In genomic region chr4:138724354-138725126, GRCm38 (mm10) we compare ENCODE assay signal across 7 mouse cellular contexts. TPM values are rescaled to one million over a fixed set of nuclear protein-coding genes. Genes with fewer than 3 reads are reported as not detected.
DNase-seq lines count a peak whose midpoint lies in the region; ATAC-seq and TF ChIP-seq lines count a peak whose summit lies in the region.

Pla2g2c (plus strand) TSS chr4:138724792.

- peak within 1 kb of the TSS; percentile 32 for H3K27ac ChIP-seq in liver, adult 2 months (replicated peaks; ENCODE audit: insufficient read depth, low read depth, low read length)
- peak within 1 kb of the TSS; percentile 45; the same call in 1 of the 2 replicates for H3K27ac ChIP-seq in embryonic facial prominence, embryonic 14.5 days (replicated peaks; ENCODE audit: low read depth, low read length)
- peak within 1 kb of the TSS; percentile 68 for H3K27ac ChIP-seq in hindbrain, postnatal 0 days
- peak within 1 kb of the TSS; percentile 43; the same call in 1 of the 2 replicates for H3K27ac ChIP-seq in midbrain, postnatal 0 days (ENCODE audit: low read depth, low read length)

- peak within 1 kb of the TSS; percentile 58 for H3K4me2 ChIP-seq in embryonic facial prominence, embryonic 14.5 days (ENCODE audit: low read depth, low read length)
- peak within 1 kb of the TSS; percentile 54 for H3K4me2 ChIP-seq in hindbrain, postnatal 0 days (ENCODE audit: low read depth, low read length)
- peak within 1 kb of the TSS; percentile 63 for H3K4me2 ChIP-seq in midbrain, postnatal 0 days (ENCODE audit: low read depth, low read length, poor library complexity, severe bottlenecking)

- no peak for DNase-seq in liver, adult 2 months (ENCODE audit: extremely low read depth, low read depth, low spot score)
- no peak for DNase-seq in liver
- peak; percentile 64 for DNase-seq in embryonic facial prominence, embryonic 14.5 days (ENCODE audit: low spot score)
- no peak for DNase-seq in hindbrain, postnatal 0 days (ENCODE audit: low spot score)
- no peak for DNase-seq in midbrain, postnatal 0 days (ENCODE audit: low spot score)
- no peak for DNase-seq in adrenal gland, adult 8-10 months
- DNase-seq in kidney, postnatal 25 days, result no peak

- TF ChIP-seq CTCF in liver, adult 2 months (IDR thresholded peaks at IDR 0.05; ENCODE audit: low read depth, low read length), result no peak
- TF ChIP-seq CTCF in hindbrain, postnatal 0 days (IDR thresholded peaks at IDR 0.05; ENCODE audit: low read depth), result no peak
- TF ChIP-seq CTCF in midbrain, postnatal 0 days (IDR thresholded peaks at IDR 0.05), result no peak

- no peak within 1 kb of the TSS for H3K9ac ChIP-seq in liver, adult 2 months (ENCODE audit: low read depth, low read length)
- H3K9ac ChIP-seq in embryonic facial prominence, embryonic 14.5 days (ENCODE audit: low read depth, low read length), result peak within 1 kb of the TSS; percentile 52
- H3K9ac ChIP-seq in hindbrain, postnatal 0 days (replicated peaks; ENCODE audit: low read length), result peak within 1 kb of the TSS; percentile 43; the same call in 1 of the 2 replicates
- peak within 1 kb of the TSS; percentile 37; the same call in 1 of the 2 replicates for H3K9ac ChIP-seq in midbrain, postnatal 0 days (replicated peaks; ENCODE audit: low read length, poor library complexity, severe bottlenecking)

- H3K4me1 ChIP-seq in liver, adult 2 months (ENCODE audit: control insufficient read depth, insufficient read depth, low read length), result peaks cover 4% of the 10 kb centered on the region; the same call in 1 of the 2 replicates
- peaks cover 20% of the 10 kb centered on the region for H3K4me1 ChIP-seq in embryonic facial prominence, embryonic 14.5 days (ENCODE audit: control insufficient read depth, insufficient read depth, low read length)
- peaks cover 24% of the 10 kb centered on the region for H3K4me1 ChIP-seq in hindbrain, postnatal 0 days (ENCODE audit: insufficient read depth, low read length)
- peaks cover 11% of the 10 kb centered on the region for H3K4me1 ChIP-seq in midbrain, postnatal 0 days (ENCODE audit: insufficient read depth, low read length)

- H3K9me3 ChIP-seq in embryonic facial prominence, embryonic 14.5 days (ENCODE audit: control insufficient read depth, low read length), result no peaks in the 10 kb centered on the region
- no peaks in the 10 kb centered on the region for H3K9me3 ChIP-seq in hindbrain, postnatal 0 days (ENCODE audit: low read length)
- no peaks in the 10 kb centered on the region for H3K9me3 ChIP-seq in midbrain, postnatal 0 days (ENCODE audit: low read length)

- no peaks in the 10 kb centered on the region for H3K79me2 ChIP-seq in liver, adult 2 months (ENCODE audit: control insufficient read depth, insufficient read depth, low read length)

- 55% methylated on average over 18 of the region's 18 CpGs for WGBS in liver, adult 2 months
- WGBS in embryonic facial prominence, embryonic 14.5 days, result 42% methylated on average over 18 of the region's 18 CpGs
- WGBS in hindbrain, postnatal 0 days, result 48% methylated on average over 18 of the region's 18 CpGs
- WGBS in midbrain, postnatal 0 days, result 51% methylated on average over 18 of the region's 18 CpGs

- no peak for TF ChIP-seq POLR2A in liver, adult 2 months (IDR thresholded peaks at IDR 0.05; ENCODE audit: extremely low read depth, insufficient read depth, low read length)

- no peaks in the 10 kb centered on the region for H3K27me3 ChIP-seq in liver, adult 2 months (ENCODE audit: control insufficient read depth, insufficient read depth, low read length)
- no peaks in the 10 kb centered on the region for H3K27me3 ChIP-seq in embryonic facial prominence, embryonic 14.5 days (replicated peaks; ENCODE audit: control insufficient read depth, insufficient read depth, low read length)
- H3K27me3 ChIP-seq in hindbrain, postnatal 0 days (ENCODE audit: insufficient read depth, low read length), result no peaks in the 10 kb centered on the region
- no peaks in the 10 kb centered on the region for H3K27me3 ChIP-seq in midbrain, postnatal 0 days (ENCODE audit: insufficient read depth, low read length)

- no peaks in the 10 kb centered on the region for H3K36me3 ChIP-seq in liver, adult 2 months (ENCODE audit: control insufficient read depth, insufficient read depth, low read length)
- H3K36me3 ChIP-seq in embryonic facial prominence, embryonic 14.5 days (ENCODE audit: control insufficient read depth, insufficient read depth, low read length), result no peaks in the 10 kb centered on the region
- H3K36me3 ChIP-seq in hindbrain, postnatal 0 days (ENCODE audit: insufficient read depth, low read length), result no peaks in the 10 kb centered on the region
- peaks cover 5% of the 10 kb centered on the region; the same call in 1 of the 2 replicates for H3K36me3 ChIP-seq in midbrain, postnatal 0 days (ENCODE audit: insufficient read depth, low read length)

- H3K4me3 ChIP-seq in liver, adult 2 months (ENCODE audit: insufficient read depth, low read depth, low read length), result no peak within 1 kb of the TSS
- peak within 1 kb of the TSS; percentile 26 for H3K4me3 ChIP-seq in embryonic facial prominence, embryonic 14.5 days (ENCODE audit: low read depth, low read length)
- peak within 1 kb of the TSS; percentile 24 for H3K4me3 ChIP-seq in hindbrain, postnatal 0 days (ENCODE audit: low read length)
- peak within 1 kb of the TSS; percentile 33 for H3K4me3 ChIP-seq in midbrain, postnatal 0 days (ENCODE audit: low read depth, low read length)

- peak; percentile 21 for ATAC-seq in embryonic facial prominence, embryonic 14.5 days (ENCODE audit: low read depth)
- no peak for ATAC-seq in hindbrain, postnatal 0 days
- ATAC-seq in midbrain, postnatal 0 days (ENCODE audit: low FRiP score), result no peak

RNA-seq across cellular contexts. Expression of gene Pla2g2c, which starts in this region (rescaled TPM):
- total RNA-seq in liver, adult 2 months (2014; rRNA removed), result not detected in 2 replicates
- polyA plus RNA-seq in liver, adult 2 months (2012; rRNA removed), result not detected in 2 replicates
- 0.17 and 0.61 TPM in 2 replicates for polyA plus RNA-seq in embryonic facial prominence, embryonic 14.5 days (2014; fragmentation: Nextera tagmentation; extraction: Ambion mirVana)
- 0.26 and 1.5 TPM in 2 replicates for total RNA-seq in hindbrain, postnatal 0 days (2014; rRNA removed)
- polyA plus RNA-seq in hindbrain, postnatal 0 days (2015; fragmentation: Nextera tagmentation; extraction: Ambion mirVana), result 0.82 and 0.93 TPM in 2 replicates
- total RNA-seq in midbrain, postnatal 0 days (2014; rRNA removed), result 0.44 TPM in 1 of 2 replicates, not detected in the other
- polyA plus RNA-seq in midbrain, postnatal 0 days (2015; fragmentation: Nextera tagmentation; extraction: Ambion mirVana), result 0.54 and 0.57 TPM in 2 replicates
- total RNA-seq in adrenal gland, adult 8-10 months (2022), result under 1 TPM in 3 of 4 experiments, not detected in 1; 0.52 to 0.81 (median 0.68) TPM

Comparison
In these comparisons a context has a peak if more than half of its experiments do, and no peak if none do; other contexts are left out.
1. Peak in DNase-seq, ATAC-seq, H3K4me3 ChIP-seq, H3K27ac ChIP-seq, H3K9ac ChIP-seq and H3K4me2 ChIP-seq in embryonic facial prominence, embryonic 14.5 days; RNA of the gene not detected or under 1 TPM.